Mouse (Mus musculus) CD4-positive, CD25-positive, alpha-beta regulatory T cell, adult 4 months (primary cell): ENCODE results near the gene Ttc29. TPM values are rescaled to one million over a fixed set of nuclear protein-coding genes. Genes with fewer than 3 reads are reported as not detected.

Experiments
- ATAC-seq: one replicate; pipeline ENCODE4 v1.8.0; 2017
- polyA plus RNA-seq, 2 experiments: library from polyadenylated mRNA; unstranded; fragments of 100-300 nt; shearing (Covaris generic); gene quantifications; one replicate each; pipeline ENCODE4 v1.2.1; 2017

Gene Ttc29
- polyA plus RNA-seq, 2 experiments from 2014 or later, result not detected

- no peak for ATAC-seq
Observed at GRCm38 (mm10) chr8:78284805-78285204, 71.7 kb downstream of the Ttc29 start.

DNA sequence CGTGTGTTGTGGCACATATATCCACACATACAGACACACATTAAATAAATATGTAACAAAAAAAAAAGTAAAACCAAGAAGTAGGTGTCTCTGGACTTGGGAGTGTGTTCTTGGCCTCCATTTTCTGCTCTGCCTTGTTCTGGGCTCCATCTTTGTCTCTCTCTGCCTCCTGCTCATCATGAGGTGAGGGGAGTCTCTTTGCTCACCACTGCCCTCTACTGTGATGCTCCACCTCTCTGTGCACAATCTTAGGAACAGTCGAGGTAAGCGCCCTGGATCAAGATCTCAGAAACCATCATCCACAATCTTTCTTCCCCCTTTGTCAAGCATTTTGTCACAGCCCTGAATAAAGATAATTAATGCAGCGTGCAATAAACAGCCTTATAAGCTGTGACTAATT, 72.3 kb downstream of the Ttc29 start:
- no peak for ATAC-seq

DNA sequence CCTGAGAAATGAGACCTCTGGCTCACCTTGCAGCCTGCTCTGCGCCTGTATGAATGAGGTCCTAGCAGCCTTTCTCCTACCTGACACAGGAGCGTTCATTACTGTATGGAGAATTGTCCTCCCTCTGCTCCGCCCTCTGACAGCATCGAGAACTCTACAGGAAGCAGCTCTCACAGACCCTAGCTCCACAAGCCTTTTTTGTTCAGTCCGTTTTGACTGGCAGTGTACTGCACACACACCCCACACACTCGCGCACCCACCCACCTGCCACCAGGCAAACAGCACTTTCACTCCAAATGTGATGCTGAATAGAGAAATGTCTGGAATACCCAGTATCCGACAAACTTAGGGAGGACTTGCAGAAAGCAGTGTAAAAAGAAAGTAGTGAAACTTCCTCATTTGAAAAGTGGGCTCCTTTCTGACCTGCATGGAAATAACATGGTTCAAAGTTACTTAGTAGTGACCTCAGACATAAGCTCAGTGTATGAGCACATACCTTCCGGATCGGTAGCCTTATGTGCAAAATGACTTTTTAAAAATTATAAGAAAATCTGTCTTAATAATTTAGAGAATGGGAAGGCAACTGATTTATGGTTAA, 76.4 kb downstream of the Ttc29 start:
- no peak for ATAC-seq

GRCm38 (mm10) chr8:78290274-78290673, 77.2 kb downstream of the Ttc29 start:
- no peak for ATAC-seq

DNA sequence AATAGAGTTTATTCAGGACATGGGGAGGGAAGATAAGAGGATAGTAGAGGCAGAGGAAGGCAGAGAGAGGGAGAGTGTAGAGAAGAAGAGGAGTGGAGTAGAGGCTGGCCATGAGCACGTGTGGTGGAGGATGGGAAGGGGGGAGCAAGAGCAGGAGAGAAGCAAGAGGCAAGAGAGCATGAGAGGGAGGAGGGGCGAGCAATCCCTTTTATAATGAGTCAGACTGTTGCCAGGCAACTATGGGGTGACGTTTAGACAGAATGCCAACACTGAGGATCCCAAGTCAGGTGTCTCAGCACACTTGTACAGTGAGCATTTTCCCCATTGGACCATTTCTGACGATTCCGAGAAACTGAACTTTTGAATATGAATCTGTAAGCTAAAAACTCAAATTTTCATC, 82.4 kb downstream of the Ttc29 start:
- ATAC-seq, result no peak

DNA sequence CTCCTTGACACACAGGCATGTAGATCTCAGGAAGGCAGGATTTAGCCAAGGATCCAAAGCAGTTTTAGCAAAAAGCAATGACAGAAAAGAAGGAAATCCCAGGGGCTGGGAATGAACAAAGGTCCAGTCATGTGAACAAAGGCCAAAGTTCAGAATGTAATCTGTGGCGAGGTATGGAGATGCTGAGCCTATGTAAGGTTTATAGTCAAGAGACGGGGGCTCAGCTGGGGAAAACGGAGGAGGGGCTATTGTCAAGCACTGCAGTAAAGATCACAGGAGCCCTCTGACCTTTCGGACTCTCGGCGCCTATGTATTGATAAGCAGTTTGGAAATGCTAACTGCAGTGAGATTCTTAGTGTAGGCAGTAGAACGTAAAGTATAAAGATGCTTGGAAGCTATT, 90.5 kb downstream of the Ttc29 start:
- no peak for ATAC-seq

DNA sequence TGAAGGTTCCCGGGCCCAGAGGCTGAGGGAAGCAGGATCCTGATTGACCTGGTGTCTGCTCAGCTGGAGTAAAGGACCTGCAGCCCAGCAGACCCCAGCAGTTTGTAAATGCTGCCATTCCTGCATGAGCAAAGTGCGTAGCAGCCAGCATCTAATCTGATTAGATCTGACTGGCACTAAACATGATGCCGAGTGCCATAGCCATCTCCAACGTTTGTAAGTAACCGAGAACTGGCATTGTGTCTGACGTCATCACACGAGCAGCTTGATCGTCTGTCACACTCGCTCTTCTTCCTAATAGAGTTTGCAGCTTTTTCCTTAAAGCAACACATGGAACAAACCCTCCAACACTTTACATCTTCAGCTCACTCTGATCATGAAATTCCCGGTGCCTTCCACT, 93.5 kb downstream of the Ttc29 start:
- no peak for ATAC-seq

GRCm38 (mm10) chr8:78307131-78307530, 94.0 kb downstream of the Ttc29 start:
- ATAC-seq, result no peak

GRCm38 (mm10) chr8:78309539-78309938, 96.4 kb downstream of the Ttc29 start:
- no peak for ATAC-seq

DNA sequence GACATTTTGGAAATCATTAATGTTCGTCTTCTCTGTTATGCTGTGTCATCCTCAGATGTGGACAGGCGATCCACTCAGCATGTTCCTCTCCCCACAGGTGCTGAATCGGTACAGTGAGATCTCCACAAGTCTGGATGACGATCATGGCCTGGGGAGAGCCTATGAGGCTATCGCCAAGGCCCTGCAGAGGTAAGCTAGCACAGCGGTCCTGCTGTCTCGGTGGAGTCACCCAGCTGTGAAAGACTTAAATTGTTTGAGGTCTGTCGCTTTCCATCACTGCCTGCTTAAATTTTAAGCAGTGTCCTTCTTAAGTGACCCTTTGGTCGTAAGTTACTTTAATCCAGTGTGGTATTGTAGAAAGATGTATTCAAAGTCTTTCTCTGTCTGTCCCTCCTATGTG, 102.5 kb downstream of the Ttc29 start:
- no peak for ATAC-seq

DNA sequence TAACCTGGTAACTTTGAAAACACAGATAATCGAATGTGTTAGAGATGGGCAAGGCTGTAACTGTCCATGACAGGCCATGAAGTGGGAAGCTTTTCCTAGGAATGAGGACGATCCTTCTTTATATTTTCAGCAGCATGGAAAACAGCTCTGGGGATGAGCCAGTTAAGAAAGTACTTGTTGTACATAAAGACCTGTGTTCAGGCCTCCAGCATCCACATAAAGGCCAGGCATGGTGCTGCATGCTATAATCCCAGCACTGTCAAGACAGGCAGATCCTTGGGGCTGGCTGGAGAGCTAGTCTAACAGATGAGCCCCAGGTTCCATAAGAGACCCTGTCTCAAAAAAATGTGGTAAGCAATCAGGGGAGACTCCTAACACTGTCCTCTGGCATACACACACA, 104.6 kb downstream of the Ttc29 start:
- no peak for ATAC-seq

DNA sequence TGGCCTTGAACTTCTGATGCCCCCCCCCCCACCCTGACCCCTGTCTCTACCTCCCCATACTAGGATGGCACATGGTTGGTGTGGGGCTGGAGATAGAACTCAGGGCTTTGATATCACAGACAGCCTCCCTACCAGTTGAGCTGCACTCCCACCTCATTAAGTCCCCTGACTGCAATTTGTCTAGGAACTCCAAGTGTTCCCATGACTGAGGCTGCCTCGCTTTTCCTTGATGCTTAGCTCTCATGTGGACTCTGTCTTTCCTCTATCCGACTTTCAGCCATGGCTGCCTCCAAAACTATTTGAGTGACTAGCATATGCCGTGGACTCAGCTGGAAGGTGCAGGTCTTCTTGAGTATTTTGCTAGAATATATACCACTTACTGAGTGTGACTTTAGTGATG, 110.3 kb downstream of the Ttc29 start:
- ATAC-seq, result no peak

- no peak for ATAC-seq
Observed at GRCm38 (mm10) chr8:78340689-78341529, 127.8 kb downstream of the Ttc29 start.

GRCm38 (mm10) chr8:78342151-78342550, 129.1 kb downstream of the Ttc29 start:
- ATAC-seq, result no peak

- ATAC-seq, result no peak
Observed at GRCm38 (mm10) chr8:78344006-78344405, 130.9 kb downstream of the Ttc29 start.

DNA sequence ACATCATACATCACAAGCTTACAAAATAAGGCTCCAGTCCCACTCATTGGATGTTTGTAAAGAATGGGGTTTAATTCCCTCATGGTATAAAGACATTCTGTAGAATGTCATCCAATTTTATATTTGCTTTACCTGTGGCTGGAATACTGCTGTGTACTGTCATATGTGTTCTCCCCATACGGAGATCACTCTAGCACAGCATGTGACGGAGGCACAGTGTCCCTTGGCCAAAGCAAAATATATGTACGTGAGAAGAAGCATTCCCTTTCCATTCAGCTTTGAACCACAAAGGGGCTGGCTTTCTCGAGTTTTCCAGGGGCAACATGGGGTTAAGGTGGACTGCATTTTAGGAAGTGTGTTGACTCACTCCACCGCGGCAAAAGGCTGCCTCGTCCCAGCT, 132.6 kb downstream of the Ttc29 start:
- ATAC-seq, result no peak

DNA sequence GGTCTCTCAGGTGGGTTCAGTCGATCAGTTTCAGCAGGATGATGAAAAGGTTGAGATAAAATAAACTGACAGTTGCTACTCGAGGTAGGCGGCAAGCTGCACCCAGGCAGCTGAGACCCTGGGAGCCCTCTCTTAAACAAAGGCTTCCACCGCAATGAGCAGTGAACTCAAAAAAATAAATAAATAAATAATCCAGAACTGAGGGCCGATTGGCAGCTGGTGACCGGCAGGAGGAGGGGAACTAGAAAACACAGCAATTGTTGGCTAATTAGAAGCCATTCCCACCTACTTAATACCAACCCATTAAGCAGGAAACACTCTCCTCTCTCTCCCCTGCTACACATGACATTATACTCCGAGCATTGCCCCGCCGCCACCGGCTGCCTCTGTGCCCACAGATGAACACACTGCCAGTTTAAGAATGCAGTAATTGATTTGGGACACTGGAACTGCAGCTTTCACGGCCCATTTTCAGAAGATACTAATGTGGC, 133.1 kb downstream of the Ttc29 start:
- no peak for ATAC-seq

DNA sequence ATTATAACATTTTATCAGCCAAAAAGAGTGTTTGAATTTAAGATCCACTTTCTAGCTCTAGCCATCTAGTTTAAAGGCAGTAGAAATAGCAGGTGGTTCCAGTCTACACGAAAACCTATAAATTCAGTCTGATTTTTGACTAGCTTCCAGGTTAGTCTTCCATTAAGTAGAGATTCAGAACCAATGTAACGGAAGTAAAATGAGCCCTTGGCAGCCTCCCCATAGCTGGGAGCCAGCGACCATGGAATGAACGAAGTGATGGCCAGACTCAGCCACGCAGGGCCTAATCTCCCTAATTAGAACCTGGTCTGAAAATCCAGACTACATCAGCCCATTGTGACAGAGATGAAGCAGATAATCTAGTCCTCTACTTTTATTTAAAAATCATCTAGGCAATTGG, 140.8 kb downstream of the Ttc29 start:
- ATAC-seq, result no peak

- ATAC-seq, result no peak
Observed at GRCm38 (mm10) chr8:78354801-78355200, 141.7 kb downstream of the Ttc29 start.

- ATAC-seq, result no peak
Observed at GRCm38 (mm10) chr8:78390756-78391155, 177.7 kb downstream of the Ttc29 start.

- no peak for ATAC-seq
Observed at GRCm38 (mm10) chr8:78419272-78419671, 206.2 kb downstream of the Ttc29 start.

DNA sequence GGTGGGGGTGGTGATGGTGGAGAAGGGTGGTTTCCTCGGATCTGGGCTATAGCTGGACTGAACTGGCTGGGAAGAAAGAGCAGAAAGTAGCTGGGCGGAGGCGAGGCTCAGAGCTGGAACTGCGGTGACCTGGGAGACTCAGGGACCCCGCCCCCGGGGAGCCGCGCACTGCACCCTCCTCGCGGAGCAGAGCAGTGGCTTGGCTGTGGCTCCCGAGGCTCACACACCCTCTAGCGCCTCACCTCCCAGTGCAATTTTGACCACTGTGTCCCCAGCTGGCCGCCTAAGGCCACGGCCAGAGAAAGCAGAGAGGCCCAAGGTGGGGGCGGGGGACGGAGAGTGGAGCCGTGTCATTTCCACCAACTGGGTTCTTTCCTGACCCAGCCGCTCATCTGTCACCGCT, 207.0 kb downstream of the Ttc29 start:
- ATAC-seq, result no peak

DNA sequence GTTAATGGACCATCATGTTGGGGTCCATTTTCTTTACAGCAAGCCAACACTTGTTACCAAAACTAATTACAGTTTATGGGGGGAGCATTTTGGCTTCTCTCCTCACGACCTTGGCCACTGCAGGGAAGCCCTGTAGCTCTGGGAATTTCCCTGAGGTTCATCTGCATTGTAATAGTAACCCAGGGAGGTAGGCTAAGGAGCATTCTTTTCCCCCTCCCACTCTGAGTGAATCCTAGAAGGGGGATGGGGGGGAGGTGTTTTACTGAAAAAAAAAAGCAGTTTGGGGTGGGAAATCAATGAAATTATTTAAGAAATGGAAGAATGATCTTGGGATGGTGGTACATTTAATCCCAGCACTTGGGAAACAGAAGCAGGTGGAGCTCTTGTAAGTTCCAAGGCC, 210.8 kb downstream of the Ttc29 start:
- no peak for ATAC-seq

DNA sequence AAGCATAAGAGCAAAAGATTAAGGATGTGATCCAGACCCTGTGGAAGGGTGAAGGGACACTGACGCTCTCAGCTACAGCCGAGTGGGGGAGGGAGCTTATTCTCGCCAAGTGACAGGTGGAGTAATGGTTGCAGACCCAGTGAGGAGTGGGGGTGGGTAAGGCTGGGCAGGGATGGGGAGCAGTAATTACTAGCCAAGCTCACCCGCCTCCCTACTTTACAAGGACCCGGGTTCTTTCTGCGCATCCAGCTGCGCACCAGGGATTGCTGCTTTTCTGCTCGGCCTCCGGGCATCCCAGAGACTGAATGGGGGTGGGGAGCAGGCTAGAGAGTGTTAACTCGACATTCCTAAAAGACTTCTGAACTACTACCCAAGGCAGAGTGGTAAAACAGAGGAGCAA, 213.4 kb downstream of the Ttc29 start:
- ATAC-seq, result no peak
